Mouse (Mus musculus) megakaryocyte, adult 5-6 weeks (primary cell): ENCODE measurements around the gene Smad1. TPM values are rescaled to one million over a fixed set of nuclear protein-coding genes. Genes with fewer than 3 reads are reported as not detected.
"Not testable (repeated sequence)": the region's sequence is repeated elsewhere in the genome, so short reads cannot be mapped to it uniquely, and the experiment has no call there.

Source experiments
- ATAC-seq: 2 replicates; pipeline ENCODE4 v1.8.0; 2016; ENCODE audit warnings: mild to moderate bottlenecking, inconsistent platforms; ENCODE audit not compliant: poor library complexity, severe bottlenecking
- total RNA-seq, 2 experiments: library from RNA; stranded (forward) in 1 of 2; stranded (reverse) in 1 of 2; fragments of 153-499, 151-499 nt in 1 of 2; fragments of 221-1000, 200-1000 nt in 1 of 2; gene quantifications; 2 replicates each; pipeline versions ENCODE4 v1.2.3 to v1.2.4; 2015 to 2017

Gene Smad1
- 14.3 and 17.1 TPM in 2 replicates for total RNA-seq (2015)
- total RNA-seq (2017): 14.1 and 21.6 TPM in 2 replicates

- peak; percentile 92 for ATAC-seq
Measured at GRCm38 (mm10) chr8:79398994-79399650, at the start of gene Smad1. Smad1 (minus strand) TSS chr8:79399518.

DNA sequence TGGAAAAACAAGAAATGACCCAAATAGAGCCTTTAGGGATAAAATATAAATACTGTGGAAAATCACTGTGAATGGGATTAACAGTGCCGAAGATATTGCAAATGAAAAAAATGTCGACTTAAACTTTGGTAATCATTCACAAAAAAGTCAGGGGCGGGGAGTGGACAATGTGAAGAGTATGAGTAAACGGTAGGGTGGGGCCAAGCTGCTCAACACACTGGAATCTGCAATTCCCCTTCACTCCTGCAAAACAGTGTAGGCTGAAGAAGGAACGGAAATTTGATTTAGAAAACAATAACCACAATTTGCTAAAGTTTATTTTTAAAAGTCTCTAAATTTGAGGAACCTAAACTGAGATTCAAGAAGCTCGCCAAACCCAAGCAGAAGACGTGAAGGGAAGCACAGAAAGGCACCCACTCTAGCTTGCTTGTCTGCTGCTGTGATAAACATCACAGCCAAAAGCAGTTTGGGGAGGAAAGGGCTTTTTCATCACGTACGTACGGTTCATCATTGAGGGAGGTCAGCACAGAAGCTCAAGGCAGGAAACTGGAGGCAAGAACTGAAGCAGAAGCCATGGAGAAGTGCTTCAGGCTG, 48.0 kb upstream of the Smad1 start:
- peak; percentile 82 for ATAC-seq

DNA sequence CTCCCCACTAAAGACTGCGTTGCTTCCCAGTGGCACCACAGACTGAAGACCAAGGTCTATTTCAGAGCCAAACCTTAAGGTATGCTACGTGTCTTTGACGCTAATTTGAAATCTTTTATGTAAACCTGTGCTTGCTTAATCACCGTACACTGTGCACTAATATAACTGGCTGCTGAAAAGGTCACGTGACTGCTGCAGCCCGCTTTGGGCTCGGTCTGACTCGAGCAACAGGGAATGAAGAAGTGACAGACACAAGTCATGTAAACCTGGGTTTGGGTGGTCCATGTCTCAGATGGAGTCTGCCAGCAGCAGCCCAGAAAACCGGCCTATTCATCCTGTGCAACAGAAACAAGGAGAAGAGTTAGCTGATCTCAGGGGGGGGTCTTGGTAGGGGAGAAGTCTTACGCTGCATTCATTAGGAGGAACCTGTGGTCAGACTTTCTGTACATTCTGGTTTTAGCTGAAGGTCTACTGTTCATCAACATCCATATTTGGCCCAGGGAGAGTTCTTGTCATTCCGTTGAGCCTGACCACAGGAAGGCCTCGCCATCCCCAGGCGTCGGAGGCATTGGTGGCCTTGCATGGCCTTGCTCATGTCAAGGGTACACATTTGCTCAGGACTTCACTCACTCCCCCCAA, 44.3 kb upstream of the Smad1 start:
- ATAC-seq: peak; percentile 60

GRCm38 (mm10) chr8:79433953-79434500, 34.7 kb upstream of the Smad1 start:
- ATAC-seq: no peak

DNA sequence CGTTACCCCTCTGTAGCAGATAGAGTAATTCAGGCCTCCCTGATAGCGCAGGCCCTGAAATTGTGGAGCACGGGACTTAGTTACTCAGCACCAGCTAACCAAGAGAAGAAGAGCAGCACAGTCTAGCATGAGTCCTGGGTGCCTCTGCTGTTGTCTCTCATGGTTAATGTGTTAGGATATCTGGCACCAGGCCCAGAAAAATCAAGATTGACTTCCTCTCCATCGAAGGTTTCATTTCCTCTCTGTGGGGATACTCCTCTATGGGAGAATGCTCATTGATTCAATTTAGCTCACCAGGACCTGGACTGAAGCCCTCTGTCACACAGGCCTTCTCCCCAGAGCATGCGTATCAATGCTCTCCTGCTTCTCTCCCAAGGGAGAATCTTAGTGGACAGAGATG, 15.6 kb upstream of the Smad1 start:
- peak; percentile 96 for ATAC-seq

GRCm38 (mm10) chr8:79410501-79410900, 11.2 kb upstream of the Smad1 start:
- ATAC-seq: no peak

GRCm38 (mm10) chr8:79407356-79407755, 8.0 kb upstream of the Smad1 start:
- ATAC-seq: not testable (repeated sequence)

- ATAC-seq: no peak
Measured at GRCm38 (mm10) chr8:79404895-79405557, 5.7 kb upstream of the Smad1 start.

- ATAC-seq: no peak
Measured at GRCm38 (mm10) chr8:79400671-79401070, 1.4 kb upstream of the Smad1 start.

DNA sequence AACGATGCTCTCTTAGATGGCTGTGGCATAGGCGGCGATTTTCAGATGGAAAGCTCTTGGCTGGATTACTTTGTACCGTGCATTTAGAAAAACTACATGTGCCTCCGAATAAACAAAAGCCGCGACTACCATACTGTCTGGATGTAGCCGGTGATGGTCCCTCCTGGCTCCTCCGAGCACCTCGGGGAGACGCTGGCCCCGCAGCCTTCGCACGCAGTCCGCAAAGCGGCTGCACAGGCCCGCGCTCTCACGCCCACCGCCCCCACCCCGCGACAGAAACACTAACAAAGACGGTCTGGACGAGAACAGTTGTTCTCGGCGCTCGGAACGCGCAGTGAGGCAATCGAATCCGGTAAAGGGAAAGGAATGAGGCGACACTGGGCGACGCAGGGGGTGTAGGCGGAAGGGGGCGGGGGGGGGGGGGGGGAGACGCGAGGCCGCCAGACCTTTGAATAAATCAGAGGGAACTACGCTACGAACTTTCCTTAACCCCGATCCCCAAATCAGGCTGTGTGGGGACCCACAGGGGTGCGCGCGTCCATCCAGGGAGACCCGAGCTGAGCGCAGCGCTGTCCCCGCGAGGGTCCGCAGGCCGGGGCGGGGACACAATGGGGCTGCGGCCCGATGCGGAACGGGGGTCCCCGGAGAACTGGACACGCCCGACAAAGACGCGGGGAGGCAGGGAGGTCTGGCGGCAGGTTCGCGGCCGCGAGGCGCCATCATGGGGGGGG, 902 bp downstream of the Smad1 start:
- peak; percentile 47 for ATAC-seq

DNA sequence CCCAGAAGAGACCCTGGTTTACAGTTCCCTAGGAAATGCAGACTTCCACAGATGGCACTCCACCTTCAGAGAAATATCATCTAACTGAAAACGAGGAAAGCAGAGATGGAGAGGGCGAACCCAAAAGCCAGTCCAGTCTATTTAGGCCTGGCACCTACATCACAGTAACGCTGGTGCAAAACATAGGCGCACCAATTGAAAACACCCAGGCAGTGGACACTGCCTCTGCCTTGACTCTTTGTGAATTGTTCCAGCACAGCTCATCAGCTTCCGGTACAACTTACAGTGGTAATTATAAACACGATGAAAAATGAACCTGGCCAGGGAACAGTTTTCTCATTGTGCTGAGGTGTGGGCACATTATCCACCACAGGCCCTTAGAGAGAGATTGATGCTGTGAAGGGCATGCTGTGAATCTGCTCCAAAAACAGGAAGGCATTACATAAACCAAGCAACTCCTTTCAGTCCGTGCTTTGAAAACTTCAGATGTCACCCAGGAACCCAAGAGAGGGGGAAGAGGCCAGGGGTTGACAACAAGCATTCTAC, 1.5 kb downstream of the Smad1 start:
- ATAC-seq: peak; percentile 45

DNA sequence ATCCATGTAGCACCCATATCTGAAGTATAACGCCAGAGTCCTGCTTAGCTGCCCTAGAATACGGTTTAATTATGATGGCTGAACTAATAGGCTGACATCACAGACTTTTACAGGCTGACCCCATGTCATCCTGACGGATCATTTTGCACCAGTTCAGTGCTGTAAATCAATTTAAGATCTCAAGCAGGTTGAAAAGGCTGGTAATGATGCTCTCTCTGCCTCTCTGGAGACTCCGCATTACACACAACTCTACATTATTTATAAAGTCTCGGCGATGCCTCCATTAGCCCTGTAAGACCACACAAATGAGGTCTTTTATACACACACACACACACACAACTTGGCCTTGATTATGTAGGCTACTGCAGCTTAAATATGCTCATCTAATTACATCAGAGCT, 2.4 kb downstream of the Smad1 start:
- ATAC-seq: no peak

DNA sequence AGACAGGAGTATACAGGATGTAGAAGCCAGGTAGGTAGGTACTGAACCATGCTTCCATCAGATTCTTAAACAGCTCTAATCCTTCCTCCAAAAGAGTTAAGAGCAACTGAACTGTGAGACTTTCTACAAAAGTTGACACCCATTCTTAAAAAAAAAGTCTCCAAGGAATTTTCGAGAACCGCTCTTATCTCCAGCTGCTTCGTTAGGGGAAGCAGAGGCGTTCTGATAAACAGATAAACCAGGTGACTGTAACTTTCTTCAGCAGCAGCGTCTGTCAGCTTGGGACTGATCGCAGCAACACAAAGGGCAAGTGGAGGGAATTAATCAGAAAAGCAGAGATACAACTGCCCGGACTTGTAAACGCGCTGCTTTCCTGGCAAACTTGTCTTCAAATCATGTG, 5.3 kb downstream of the Smad1 start:
- ATAC-seq: no peak

DNA sequence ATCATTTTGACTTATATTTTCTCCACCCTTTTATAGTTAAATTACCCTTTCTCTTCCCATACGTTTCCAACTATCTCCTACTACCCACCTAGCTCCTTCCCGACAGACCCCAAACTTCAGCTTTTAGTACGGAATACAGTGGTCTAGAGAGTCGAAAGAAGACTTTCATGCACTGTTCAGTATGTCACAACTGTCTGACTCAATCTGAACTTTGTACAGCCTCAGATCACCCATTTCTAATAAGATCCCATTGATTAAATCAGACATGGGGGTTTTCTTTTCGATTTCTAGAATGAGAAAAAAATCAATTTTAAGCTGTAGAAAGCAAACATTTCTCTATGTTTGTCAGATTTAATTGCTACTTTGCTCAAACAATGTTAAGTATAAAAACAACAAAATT, 6.1 kb downstream of the Smad1 start:
- no peak for ATAC-seq

- peak; percentile 46 for ATAC-seq
Measured at GRCm38 (mm10) chr8:79392649-79393048, 6.7 kb downstream of the Smad1 start.

DNA sequence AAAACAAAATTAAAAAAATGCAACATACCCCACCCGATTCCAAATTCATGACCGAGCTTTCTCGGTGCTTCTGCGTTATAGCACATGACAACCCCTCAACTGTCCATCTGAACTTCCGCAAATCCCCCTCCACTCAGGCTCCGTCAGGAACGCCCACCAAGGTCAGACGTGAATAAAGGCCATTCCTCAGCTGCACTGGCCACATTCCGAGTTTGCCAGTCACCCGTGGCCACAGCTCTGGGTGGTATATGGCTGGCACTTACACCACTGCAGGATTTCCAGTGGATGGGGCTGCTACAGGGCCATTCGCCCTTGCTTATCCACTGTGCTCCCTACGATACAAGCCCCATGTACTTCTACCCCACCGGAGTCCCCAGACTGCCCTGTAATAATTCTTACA, 7.9 kb downstream of the Smad1 start:
- no peak for ATAC-seq

GRCm38 (mm10) chr8:79389074-79389786, 10.1 kb downstream of the Smad1 start:
- ATAC-seq: no peak

DNA sequence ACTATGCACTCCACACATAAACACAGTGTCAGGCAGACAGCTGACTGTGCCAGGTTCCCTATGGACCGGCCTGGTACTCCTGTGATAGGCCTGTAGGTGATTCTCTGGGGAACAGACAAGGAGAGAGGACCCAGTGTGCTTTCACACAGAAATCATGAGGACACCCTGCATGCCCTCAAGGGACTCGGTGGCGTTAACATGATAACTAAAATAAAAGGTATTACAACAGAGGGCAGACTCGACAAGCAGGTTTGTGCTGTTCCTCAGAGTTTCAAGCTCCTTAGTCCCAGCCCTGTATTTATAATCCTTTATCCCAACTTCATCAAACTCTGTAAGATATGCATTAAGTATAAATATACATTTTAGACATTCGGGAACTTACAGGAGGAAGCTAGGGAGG, 12.5 kb downstream of the Smad1 start:
- ATAC-seq: no peak

- no peak for ATAC-seq
Measured at GRCm38 (mm10) chr8:79386358-79386757, 13.0 kb downstream of the Smad1 start.
